Mouse (Mus musculus) stomach, postnatal 0 days (tissue): ENCODE measurements around the gene Frem1. TPM values are rescaled to one million over a fixed set of nuclear protein-coding genes. Genes with fewer than 3 reads are reported as not detected.

ENCODE experiments used
- ATAC-seq: fragments of 200-750 bp; cut with Nextera tagmentation; 2 replicates; pipeline ENCODE4 v1.8.0; 2017; ENCODE audit not compliant: low FRiP score, low TSS enrichment
- DNase-seq: peaks from one replicate; pipeline ENCODE4 v3.0.0-alpha.2; 2016; ENCODE audit warnings: low spot score
- H3K27ac ChIP-seq: fragments of 300-500 bp; sonication (generic); replicated peaks from 2 replicates; pipeline ENCODE4 v1.5.1; 2014; ENCODE audit warnings: mild to moderate bottlenecking, control low read depth
- H3K27me3 ChIP-seq: fragments of 300-500 bp; sonication (generic); 2 replicates; pipeline ENCODE4 v1.6.1; 2014; ENCODE audit warnings: low read length; ENCODE audit not compliant: control insufficient read depth, insufficient read depth
- H3K36me3 ChIP-seq: fragments of 300-500 bp; sonication (generic); 2 replicates; pipeline ENCODE4 v1.6.1; 2014; ENCODE audit warnings: low read length, mixed read lengths; ENCODE audit not compliant: control insufficient read depth, insufficient read depth
- H3K4me1 ChIP-seq: fragments of 300-500 bp; sonication (generic); replicated peaks from 2 replicates; pipeline ENCODE4 v1.6.1; 2014; ENCODE audit warnings: antibody characterized with exemption; ENCODE audit not compliant: control insufficient read depth, insufficient read depth
- H3K4me2 ChIP-seq: fragments of 300-500 bp; sonication (generic); replicated peaks from 2 replicates; pipeline ENCODE4 v1.6.1; 2014; ENCODE audit warnings: low read depth, mild to moderate bottlenecking, control low read depth, moderate library complexity
- H3K4me3 ChIP-seq: fragments of 300-500 bp; sonication (generic); 2 replicates; pipeline ENCODE4 v1.5.1; 2014; ENCODE audit warnings: low read depth, low read length, control low read depth
- H3K9ac ChIP-seq: fragments of 300-500 bp; sonication (generic); 2 replicates; pipeline ENCODE4 v1.6.1; 2014; ENCODE audit warnings: mild to moderate bottlenecking, low read length, control low read depth, mixed read lengths
- H3K9me3 ChIP-seq: fragments of 300-500 bp; sonication (generic); 2 replicates; pipeline ENCODE4 v1.6.1; 2016; ENCODE audit warnings: low read length; ENCODE audit not compliant: control insufficient read depth
- CTCF ChIP-seq: IDR thresholded peaks from 2 replicates; pipeline ENCODE4 v1.5.1; 2016; ENCODE audit warnings: antibody characterized with exemption, low read depth, mild to moderate bottlenecking, moderate library complexity
- EP300 ChIP-seq: optimal IDR thresholded peaks from 2 replicates; pipeline ENCODE3; 2016; ENCODE audit warnings: antibody characterized with exemption
- WGBS: fragments of 180-500 bp; shearing (Covaris S2); extraction: QIAGEN DNeasy Blood & Tissue Kit; methylation state at CpG from one replicate; pipeline ENCODE4 v1.1.7; 2014; 5-methylcytosine and 5-hydroxymethylcytosine counted together
- polyA plus RNA-seq: library from polyadenylated mRNA; unstranded; fragments of >200 nt; fragmentation: Nextera tagmentation; extraction: Ambion mirVana; gene quantifications from 2 replicates; pipeline ENCODE4 v1.2.1, GENCODE M21; 2015

Frem1 gene
- polyA plus RNA-seq, 1 experiment from 2014 or later = 2.9 TPM

DNA sequence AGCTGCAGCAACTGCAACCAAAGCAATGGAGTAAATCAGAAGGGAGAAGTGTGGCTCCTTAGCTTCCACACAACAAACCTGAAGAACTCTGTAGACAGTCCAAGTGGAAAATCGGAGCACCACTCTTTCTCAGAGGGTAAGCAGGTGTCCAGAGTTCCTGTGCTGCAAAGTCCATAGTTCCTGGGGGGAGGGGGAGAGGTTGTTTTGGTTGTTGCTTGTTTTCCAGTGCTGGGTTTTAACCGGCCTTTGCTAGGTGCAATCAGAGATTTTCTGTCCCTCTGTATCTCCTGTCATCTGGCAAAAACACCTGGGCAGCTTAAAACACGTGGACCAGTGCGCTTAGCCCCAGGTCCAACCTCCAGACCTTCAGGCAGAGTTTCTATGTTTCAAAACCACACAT is 177.3 kb downstream of the Frem1 start:
- Histone ChIP-seq H3K27me3 (no peaks in the 10 kb centered on the region), H3K9ac (no peak overlapping the region), H3K4me3 (no peak overlapping the region), H3K4me2 (no peak overlapping the region), H3K36me3 (no peaks in the 10 kb centered on the region), H3K4me1 (no peaks in the 10 kb centered on the region), H3K27ac (no peak overlapping the region), H3K9me3 (no peaks in the 10 kb centered on the region)
- TF ChIP-seq CTCF (no peak), EP300 (no peak)
- 71% methylated on average over 4 of the region's 4 CpGs for WGBS
- DNase-seq (no peak), ATAC-seq (no peak)

- H3K4me3 ChIP-seq = no peak overlapping the region
- TF ChIP-seq EP300 (no peak), CTCF (no peak)
- 53% methylated on average over 4 of the region's 4 CpGs for WGBS
- ATAC-seq = no peak
- H3K27me3 ChIP-seq = no peaks in the 10 kb centered on the region
- no peak overlapping the region for H3K9ac ChIP-seq
- no peak overlapping the region for H3K27ac ChIP-seq
- no peaks in the 10 kb centered on the region for H3K4me1 ChIP-seq
- no peaks in the 10 kb centered on the region for H3K36me3 ChIP-seq
- H3K9me3 ChIP-seq = no peaks in the 10 kb centered on the region
- DNase-seq = no peak
- no peak overlapping the region for H3K4me2 ChIP-seq
Measured at GRCm38 (mm10) chr4:82872548-82872947, 179.6 kb downstream of the Frem1 start.

DNA sequence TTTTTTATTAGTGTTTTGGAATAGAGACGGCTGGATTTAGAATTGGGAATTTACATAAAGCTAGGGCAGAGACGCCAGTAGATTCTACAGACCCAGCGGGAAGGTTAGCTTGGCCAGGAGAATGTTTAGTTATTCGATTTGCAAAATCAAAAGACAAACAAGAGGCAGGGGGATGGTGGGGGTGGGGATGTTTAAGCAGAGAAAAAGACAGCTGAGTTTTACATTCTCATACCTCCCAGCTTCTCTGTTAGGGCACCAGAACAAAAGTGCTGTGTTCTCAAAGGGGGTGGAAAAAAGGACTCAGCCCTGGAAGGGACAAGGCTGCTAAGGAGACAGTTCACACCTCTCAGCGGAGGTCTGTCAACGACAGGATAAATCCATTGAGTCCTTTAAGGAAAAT is 180.0 kb downstream of the Frem1 start:
- Histone ChIP-seq H3K4me2 (no peak overlapping the region), H3K9ac (no peak overlapping the region), H3K36me3 (no peaks in the 10 kb centered on the region), H3K27me3 (no peaks in the 10 kb centered on the region), H3K27ac (no peak overlapping the region), H3K4me1 (no peaks in the 10 kb centered on the region), H3K4me3 (no peak overlapping the region), H3K9me3 (no peaks in the 10 kb centered on the region)
- ATAC-seq (no peak), DNase-seq (no peak)
- WGBS = 22% methylated on average over 6 of the region's 6 CpGs
- TF ChIP-seq CTCF = no peak
- TF ChIP-seq EP300 = no peak

GRCm38 (mm10) chr4:82870931-82871330 is 181.2 kb downstream of the Frem1 start:
- WGBS = 73% methylated on average over 6 of the region's 6 CpGs
- TF ChIP-seq EP300 = no peak
- TF ChIP-seq CTCF = no peak

GRCm38 (mm10) chr4:82867731-82868445 is 184.3 kb downstream of the Frem1 start:
- Histone ChIP-seq H3K9ac (no peak overlapping the region), H3K36me3 (no peaks in the 10 kb centered on the region), H3K4me2 (no peak overlapping the region), H3K9me3 (no peaks in the 10 kb centered on the region), H3K4me3 (no peak overlapping the region), H3K4me1 (no peaks in the 10 kb centered on the region), H3K27ac (no peak overlapping the region), H3K27me3 (no peaks in the 10 kb centered on the region)
- DNase-seq = no peak
- TF ChIP-seq CTCF (no peak), EP300 (no peak)
- WGBS = 66% methylated on average over 5 of the region's 5 CpGs
- 0 out of 2 replicates have a peak, but pooled peaks have one; percentile 59 for ATAC-seq

More at GRCm38 (mm10) chr4:82870931-82871330, 181.2 kb downstream of the Frem1 start:
- Histone ChIP-seq H3K27ac (no peak overlapping the region), H3K9me3 (no peaks in the 10 kb centered on the region), H3K4me3 (no peak overlapping the region), H3K4me2 (no peak overlapping the region), H3K27me3 (no peaks in the 10 kb centered on the region), H3K9ac (no peak overlapping the region), H3K36me3 (no peaks in the 10 kb centered on the region), H3K4me1 (no peaks in the 10 kb centered on the region)
- ATAC-seq (no peak), DNase-seq (no peak)

GRCm38 (mm10) chr4:82867111-82867510 is 185.0 kb downstream of the Frem1 start:
- Histone ChIP-seq H3K9me3 (no peaks in the 10 kb centered on the region), H3K36me3 (no peaks in the 10 kb centered on the region), H3K27me3 (no peaks in the 10 kb centered on the region), H3K4me1 (no peaks in the 10 kb centered on the region), H3K4me2 (no peak overlapping the region), H3K27ac (0 out of 2 replicates have a peak overlapping the region, but pooled peaks have one; percentile 3), H3K9ac (no peak overlapping the region), H3K4me3 (no peak overlapping the region)
- ATAC-seq (no peak), DNase-seq (no peak)
- TF ChIP-seq EP300 = no peak
- no peak for TF ChIP-seq CTCF
- WGBS = 39% methylated on average over 4 of the region's 4 CpGs
